Mouse (Mus musculus) CH12.LX (cell line): ENCODE measurements at regions not wholly inside any gene's neighbourhood (a gene's known extent, or its start where the extent isn't known, plus 50 kb on each side); places are given as distances from the start of the nearest gene placed in this dataset.

Experiments
- EP300 ChIP-seq: IDR thresholded peaks from 2 replicates; pipeline ENCODE4 v1.6.1; 2011; ENCODE audit warnings: low read length, improper control_type of control experiment
- MAFK ChIP-seq: IDR thresholded peaks from 2 replicates; pipeline ENCODE4 v1.6.1; 2011; ENCODE audit warnings: low read length, improper control_type of control experiment; ENCODE audit not compliant: insufficient replicate concordance
- PAX5 ChIP-seq: IDR thresholded peaks from 2 replicates; pipeline ENCODE4 v1.6.1; 2012; ENCODE audit warnings: low read length, inconsistent platforms, mixed read lengths

- TF ChIP-seq EP300: no peak
- TF ChIP-seq MAFK: no peak
- TF ChIP-seq PAX5: no peak
These were observed 274.5 kb downstream of the Fam19a5 start for GRCm38 (mm10) chr15:87818566-87818965.
